Mouse (Mus musculus): ENCODE measurements around the gene Rhcg.

DNA sequence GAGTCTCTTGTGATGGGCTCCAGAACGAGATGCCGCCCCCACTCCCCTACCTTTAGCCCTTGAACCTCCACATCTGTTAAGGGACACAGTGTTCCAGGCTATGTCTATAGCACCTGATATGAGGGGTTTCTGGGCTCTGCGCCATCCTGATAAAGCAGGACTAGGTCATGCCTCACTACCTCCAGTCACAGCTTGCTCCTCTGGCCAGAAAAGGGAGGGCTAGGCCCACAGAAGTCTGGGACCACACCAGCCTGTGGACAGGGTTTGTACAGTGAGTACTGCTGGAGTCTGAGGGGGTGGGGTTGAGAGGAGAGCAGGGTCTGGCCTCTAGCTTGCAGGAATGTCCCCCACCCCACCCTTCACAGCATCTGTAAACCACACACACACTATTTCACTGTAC is 29.8 kb upstream of the Rhcg start:
- TF ChIP-seq GATA1 (IDR thresholded peaks at IDR 0.05; ENCODE audit: low read length) (no peak), TAL1 (IDR thresholded peaks at IDR 0.05; ENCODE audit: low read length) (no peak)

All from erythroblast, embryonic 14.5 days (primary cell).